Mouse (Mus musculus) urinary bladder, postnatal 10 days (tissue): ENCODE measurements around the gene Schip1.

ENCODE experiments used
- DNase-seq: peaks from one replicate; pipeline ENCODE4 v3.0.0; 2022; ENCODE audit warnings: low spot score

Schip1 gene

DNA sequence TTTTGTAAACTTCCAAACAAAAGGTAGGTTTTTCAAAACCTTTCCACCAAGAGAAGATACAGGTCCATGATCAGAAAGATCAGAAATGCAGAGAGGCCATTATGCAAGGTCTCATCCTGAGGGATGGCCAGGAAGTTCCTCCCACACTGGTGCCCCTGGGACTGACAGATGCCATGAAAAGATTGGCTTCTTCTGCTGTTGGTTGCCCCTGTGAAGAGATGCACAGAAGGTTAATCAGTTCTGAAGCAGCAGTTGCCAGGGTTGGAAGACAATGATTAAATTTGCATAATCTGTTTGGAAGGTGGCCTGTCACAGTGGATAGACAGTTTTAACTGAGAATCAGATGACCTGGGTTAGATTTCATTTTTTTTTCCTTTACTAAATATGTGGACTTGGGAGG is 319.1 kb downstream of the Schip1 start:
- DNase-seq, result no peak

DNA sequence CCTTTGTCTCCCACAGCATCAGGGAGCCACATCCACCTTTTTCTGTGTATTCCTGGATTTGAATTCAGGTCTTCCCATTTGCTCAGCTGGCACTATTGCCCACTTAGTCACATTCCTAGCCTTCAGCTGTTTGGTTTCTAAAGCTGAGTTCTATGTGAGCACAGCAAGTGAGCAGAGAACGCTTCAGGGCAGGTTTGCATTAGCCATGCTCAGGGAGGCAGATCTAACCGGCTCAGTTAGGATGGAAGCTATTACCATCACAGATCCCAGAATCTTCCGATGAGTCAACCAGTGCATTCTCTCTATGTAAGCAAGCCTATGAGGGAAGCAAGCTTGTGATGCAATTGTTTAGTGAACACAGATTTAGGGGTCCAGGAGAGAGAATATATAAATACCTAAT is 320.9 kb downstream of the Schip1 start:
- DNase-seq, result no peak

DNA sequence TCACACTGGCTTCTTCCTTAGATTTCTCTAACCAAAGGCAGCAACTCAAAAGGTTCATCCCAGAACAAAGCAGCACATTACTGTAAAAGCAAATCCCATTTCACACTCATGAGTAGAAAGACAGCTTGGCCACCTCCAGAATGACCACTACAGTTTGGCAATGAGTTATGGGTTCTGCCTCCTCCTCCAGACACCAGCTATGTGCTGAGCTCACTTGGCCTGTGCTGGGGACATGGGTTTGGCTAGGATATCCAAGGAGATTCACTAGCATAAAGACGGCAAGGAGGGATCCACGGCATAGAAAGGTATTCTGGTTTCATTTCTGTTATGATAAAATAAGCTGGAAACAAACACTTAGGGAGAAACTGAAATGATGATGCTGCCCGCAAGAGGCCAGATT is 323.4 kb downstream of the Schip1 start:
- DNase-seq, result no peak

DNA sequence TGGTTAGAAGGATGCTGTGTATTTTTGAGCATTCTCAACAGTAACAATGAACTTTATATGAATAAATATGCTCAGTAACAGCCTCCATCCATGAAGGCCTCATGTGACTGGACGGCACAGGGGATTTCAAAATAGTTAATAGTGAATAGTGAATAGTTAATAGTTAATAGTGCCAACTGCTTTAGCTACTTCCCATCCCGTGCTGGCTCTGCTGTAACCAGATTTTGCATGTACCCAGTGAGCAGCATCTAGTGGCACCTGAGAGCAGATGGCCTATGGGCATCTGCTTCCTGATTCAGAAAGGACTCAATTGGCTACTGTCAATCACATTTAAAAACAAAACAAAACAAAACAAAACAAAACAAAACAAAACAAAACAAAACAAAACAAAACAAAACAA is 329.0 kb downstream of the Schip1 start:
- DNase-seq, result no peak

DNA sequence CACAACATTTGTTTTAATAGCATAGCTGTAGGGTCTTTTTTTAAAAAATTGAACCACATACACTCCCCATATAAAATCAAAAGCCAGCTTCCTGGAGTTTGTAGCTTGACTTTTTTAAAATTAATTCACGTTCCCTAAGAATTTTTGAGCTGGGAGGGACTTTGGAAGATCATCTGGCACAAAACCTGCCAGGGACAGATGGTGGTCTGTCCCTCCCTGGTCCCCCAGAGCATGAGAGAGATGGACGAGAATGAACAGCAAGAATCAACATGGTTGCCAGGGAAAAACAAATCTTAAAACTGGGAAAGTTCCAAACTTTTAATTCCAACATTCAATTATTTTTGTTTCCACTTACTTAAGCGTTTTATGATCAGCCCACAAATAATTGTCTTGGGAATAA is 334.1 kb downstream of the Schip1 start:
- no peak for DNase-seq

DNA sequence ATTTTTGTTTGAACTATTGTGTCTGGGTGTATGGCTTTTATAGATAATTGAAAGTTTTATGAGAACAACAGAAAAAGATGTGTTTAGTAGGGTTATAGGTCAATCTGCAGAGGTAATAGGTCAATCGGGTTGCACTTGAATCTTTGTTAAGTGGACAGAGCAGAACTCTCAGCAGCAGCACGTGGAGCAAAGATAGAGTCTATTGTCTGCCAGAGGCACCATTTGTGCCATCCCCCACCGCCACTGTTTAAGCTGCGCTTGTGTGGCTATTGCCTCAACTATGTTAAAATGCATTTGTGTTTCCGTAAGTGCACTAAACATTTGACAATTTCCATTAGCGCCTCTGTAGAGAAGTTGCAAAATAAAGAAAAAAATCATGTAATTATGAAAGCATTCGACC is 335.5 kb downstream of the Schip1 start:
- no peak for DNase-seq

DNA sequence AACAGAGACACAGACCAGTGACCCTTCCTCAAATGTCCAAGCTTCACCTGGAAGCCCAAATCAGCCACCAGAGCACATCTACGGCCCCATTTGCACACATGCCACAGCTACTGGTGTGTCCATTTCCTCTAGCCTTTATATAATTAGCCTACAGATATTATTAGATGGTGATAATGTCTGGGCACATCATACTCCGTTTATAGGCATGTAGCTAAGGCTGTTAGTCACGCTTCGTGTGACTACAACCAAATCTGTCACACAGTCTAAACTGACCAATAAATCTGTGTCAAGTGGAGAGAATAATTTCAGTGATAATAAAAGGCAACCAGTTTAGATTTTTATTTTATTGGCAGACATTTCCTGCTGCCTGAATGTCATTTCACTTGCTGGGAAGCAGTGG is 338.7 kb downstream of the Schip1 start:
- DNase-seq, result no peak

DNA sequence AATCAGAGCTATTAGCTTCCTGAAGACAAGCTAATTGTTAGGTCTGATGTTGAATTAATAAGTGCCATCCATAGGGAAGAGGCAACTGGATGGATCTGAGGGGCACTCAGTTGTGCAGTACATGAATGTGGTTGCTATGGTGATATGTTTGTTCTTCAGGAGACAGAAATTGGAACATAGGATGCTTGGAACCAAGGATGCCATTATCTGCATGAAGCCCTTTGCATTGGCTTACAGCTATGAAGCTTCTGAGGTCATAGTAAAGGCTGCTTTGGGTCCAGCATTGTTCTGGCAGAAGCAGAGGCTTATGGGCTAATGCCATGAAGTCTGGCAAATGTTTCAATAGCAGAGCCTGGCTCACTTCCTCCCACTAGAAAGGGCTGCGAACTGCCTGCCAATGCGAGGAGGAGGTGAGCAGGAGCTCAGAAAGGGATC is 339.2 kb downstream of the Schip1 start:
- DNase-seq, result no peak

DNA sequence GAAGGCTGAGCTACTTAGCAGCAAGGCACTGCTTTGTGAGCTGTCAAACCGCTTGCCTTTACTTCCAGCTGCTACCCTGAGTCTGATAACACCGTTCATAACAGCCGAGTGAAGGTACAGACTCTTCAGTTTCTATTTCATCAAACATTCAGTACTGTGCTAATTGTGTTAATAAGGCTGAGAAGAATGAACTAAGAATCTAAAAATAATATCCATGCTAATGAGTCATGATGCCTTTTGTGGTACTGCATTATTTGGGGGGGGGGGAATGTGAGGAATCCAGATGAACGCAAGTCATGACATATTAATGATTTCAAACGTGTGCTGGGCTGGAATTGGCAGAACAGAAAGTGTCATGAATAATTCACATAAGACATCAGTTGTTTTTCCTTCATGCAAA is 341.1 kb downstream of the Schip1 start:
- DNase-seq, result no peak

DNA sequence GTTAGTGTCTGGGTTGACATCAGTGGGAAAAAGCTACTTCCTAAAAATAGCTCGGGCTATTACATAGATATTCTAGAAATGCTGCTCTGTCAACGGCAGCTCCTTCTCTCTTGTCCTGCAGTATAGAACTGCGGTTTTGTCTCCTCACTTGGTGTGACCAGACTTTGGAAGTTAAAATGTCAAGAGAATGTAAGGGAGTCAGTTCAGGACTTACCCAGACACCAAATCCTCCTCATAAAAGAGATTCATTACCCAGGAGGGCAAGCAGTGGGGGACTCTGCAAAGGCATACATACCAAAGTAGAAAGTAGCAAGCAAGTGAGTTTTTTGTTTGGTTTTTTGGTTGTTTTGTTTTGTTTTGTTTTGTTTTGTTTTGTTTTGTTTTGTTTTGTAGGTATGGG is 347.7 kb downstream of the Schip1 start:
- DNase-seq, result no peak

DNA sequence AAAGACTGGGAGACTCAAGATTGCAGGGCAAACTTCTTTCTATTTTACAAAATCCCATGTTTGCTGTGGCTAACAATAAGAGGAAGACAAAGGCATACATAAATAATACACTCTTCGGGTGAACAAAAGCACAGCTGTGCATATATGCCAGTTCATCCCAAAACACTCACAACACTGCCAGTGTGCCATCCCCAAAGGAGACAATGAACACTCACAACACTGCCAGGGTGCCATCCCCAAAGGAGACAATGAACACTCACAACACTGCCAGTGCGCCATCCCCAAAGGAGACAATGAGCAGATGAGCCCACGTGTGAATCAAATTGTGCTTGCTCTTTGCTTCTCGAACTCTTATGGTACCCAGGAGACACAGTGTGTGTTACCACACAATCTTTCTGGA is 355.2 kb downstream of the Schip1 start:
- DNase-seq, result no peak

DNA sequence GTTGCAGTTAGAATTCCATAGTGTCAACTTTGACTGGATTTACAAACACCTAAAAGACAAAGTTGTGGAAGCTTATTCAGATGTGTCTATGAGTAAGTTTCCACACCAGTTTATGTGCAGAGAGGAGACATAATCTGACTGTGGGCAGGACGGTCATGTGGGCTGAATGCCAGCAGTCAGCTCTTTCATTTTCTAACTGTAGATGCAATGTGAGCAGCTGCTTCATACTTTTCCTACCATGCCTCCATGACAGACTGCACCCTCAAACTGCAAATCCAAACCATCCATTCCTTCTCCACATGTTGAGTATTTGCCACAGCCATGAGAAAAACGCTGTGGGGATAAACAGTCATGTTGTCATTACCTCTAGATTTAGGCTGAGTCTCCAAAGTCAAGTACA is 356.3 kb downstream of the Schip1 start:
- no peak for DNase-seq

DNA sequence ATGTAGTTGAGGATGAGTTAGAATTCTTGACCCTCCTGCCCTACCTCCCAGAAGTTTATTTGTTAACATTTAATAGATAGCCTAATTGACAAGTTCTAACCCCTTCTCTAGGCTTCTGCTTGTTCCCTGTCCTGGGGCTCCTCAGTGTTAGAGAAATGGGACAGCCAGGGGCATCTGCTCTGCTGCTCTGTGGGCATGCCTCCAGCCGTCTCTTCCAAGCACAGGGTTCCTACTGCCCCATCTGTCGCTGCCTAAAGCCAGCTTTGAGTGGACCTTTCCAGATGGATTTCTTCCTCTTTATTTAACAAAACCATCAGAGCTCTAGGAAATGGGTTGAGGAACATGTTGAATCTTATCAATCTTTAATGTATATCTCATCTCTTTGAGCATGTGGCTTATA is 357.2 kb downstream of the Schip1 start:
- no peak for DNase-seq

DNA sequence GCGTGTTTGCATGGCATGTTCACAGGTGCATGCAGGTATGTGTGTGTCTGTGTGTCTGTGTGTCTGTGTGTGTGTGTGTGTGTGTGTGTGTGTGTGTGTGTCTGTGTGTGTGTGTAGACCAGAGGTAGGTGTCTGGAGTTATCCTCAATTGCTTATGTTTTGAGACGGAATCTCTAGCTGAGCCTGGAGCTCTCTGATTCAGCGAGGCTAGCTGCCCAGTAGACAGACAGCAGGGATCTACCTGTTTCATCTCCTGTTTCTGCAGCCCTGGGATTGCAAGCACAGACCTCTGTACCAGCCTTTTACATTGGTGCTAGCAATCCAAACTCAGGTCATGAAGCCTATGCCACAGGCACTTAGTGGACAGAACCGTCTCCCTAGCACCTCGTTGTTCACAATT is 363.5 kb downstream of the Schip1 start:
- no peak for DNase-seq

DNA sequence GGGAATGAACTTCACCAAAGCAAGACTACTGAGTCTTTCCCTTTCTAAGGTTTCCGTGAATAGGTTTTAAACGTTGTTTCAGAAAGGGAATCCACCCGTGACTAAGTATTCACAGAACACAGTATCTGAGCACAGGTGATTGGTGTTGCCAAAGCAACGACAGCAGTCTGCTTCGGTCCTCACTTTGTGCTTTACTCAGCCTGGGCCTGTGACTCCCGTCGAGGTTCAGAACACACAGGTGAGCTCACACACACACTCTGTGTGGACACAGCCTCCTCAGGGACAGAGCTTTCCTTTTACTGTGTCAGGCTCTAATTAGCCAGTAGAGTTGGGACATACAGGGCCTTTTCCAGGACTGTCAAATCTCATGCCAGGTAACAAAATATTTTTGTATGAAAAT is 369.8 kb downstream of the Schip1 start:
- DNase-seq, result no peak

DNA sequence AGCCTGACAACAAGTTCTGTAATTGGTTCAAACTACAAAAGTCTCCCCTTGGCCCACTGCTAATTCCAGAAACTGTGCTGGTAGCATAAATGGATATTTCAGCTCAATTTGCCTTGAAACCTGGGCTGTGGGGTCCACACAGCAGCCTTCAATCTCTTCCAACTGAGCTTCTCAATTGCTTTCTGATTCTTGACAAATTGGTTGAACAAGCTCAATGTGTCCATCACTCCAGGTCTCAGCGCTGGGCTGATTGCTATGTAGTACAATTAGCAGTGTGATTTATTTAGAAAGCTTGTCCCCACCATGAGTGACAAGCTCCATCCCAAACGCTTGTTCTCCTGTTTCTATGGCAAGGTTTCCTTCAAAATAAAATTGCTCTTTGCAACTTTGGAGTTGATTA is 370.3 kb downstream of the Schip1 start:
- DNase-seq, result no peak

DNA sequence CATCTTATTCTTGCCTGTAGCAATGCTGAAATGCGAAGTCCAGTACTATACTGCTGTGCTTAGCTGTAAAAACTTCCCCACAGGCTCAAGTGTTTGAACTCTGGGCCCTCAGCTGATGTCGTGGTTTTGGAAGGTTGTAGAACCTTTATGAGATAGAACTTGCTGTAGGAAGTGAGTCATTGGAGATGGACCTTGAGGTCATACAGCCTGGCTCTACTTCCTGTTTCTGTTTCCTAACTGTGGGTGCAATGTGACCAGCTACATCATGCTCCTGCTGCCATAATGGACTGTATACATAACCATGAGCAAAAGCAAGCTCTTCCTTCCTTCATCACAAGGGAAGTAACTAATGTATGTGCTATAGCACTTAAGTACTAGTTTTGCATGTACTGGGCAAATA is 383.9 kb downstream of the Schip1 start:
- DNase-seq, result no peak

DNA sequence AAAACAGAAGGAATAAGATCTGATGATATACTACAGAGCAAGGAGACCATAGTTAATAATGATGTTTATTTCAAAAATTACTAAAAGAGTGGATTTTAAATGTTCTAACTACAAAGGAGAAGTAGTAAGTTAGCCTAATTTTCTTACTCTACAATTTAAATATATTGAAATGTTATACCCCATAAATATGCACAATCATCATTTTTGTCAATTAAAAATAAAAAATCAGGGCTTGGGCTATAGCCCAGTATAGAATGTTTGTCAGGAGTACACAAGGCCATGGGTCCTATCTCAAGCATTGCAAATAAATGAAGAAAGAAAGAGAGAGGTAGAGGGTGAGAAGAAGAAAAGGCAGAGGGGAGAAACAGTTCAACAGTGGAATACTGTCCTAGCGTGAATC is 387.0 kb downstream of the Schip1 start:
- no peak for DNase-seq

DNA sequence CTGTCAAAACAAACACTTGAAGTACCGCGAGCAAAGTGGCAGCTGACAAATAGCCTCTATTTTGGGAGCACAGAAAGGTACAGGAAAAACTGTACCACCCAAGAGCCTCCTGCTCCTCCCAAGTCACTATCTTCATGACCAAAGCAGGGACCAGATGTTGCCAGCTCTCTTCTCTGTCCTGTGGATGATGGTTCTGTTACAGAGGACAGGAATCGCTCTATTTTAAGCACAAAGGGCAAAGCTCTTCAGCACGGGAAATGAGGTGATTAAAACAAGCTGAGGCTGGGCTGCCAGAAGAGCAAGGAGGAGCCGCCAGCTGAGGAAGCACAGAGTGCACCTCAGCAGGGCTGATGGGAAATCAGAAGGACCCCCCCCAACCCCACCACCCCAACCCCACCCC is 388.7 kb downstream of the Schip1 start:
- no peak for DNase-seq

DNA sequence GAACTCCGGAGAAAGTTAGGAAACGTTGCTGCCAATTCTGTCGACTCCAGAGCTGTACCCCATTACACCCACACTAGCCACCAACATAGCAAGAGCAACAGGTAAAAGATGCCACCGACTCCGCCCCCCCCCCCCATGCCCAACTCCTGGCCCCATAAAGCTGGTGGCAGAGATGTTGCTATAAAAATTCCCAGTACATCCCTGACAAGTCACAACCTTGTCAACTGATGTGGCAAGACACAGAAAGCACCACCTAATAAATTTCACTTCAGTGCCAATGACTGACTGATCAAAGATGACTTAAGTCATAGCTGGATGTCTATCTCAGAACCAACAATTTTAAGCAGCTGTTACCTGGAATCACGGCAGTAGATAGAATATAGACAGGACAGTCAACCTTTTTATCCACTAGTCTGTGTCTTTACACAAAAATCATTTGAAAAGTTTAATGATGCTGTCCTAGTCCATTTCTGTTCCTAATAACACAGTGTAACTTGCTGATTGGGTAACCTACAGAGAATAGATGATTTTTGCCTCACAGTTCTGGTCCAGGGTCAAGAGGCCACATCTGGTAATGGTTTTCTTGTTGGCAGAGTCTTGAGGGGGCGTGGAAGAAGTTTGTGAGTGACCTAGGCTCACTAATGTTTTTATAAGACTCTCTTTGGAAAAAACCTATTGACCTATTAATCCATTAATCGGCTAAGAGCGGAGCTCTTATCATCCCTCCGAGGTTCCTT is 389.3 kb downstream of the Schip1 start:
- no peak for DNase-seq

DNA sequence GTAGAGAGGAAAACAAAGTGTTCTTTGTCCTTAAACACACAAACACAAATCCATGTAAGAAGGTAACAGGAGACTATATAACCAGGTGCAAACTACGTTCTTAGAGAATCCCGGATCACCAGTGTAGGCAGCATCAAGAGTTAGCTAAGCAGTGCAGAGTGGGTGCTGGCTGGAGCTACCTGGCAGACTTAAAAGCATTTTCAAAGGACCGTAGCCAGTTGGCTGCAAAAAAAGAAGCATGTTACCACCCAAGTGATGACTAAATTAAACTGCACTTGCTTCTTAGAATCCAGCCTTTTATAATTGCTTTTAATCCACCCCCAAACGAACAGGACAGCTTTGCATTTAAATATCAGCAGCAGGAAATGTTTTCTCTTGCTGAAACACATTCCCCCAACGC is 402.0 kb downstream of the Schip1 start:
- no peak for DNase-seq

DNA sequence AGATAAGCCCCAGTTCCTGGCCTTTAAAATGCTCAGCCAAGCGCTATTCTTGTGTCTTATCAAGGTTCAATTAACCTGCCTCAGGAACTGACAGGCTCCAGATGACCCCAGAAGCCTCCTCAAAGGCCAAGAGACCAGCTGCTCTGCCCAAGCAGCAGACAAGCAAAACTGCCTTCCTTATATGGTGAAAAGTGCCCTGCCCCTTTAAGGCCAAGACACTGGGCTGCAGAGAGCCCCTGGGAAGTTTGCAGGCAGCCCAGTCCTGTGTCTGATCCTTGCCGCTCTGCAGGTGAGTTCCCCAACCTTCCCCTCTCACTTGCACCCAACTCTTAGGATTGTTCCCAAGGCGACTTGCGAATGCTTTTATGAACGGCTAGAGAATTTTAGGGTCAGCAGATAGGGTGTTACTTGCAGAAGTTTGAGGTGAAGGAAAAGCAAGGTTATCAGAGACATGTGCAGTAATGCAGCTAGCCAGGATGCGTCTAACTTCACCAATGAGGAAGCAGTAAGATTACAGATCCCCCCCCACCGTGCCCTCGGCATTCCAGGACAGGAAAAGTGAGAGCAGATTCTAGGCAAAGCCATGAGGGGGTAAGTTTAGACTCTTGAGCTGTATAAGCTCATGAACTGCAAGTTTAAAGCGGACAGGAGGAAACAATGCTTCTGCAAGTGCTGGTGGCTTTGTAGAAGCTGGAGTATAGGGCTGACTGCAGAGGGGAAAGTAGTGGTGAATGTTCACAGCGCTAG is 403.5 kb downstream of the Schip1 start:
- DNase-seq, result no peak

DNA sequence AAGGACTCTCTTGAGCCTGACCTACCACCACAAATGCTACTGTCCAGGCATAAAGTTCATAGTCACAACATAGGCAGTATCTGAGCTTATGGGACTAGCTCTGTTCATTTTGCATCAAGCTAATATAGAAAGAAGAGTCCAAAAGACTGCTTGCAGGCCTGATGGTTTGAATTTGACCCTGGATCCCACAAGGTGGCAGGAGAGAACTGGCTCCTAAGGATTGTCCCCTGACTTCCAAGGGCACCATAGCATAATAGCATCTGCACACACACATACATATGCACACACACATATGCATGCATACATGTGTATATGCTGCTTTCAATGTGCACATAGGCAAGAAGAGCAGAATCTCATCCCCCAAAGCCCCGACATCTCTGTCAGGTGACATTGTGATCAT is 405.0 kb downstream of the Schip1 start:
- no peak for DNase-seq

DNA sequence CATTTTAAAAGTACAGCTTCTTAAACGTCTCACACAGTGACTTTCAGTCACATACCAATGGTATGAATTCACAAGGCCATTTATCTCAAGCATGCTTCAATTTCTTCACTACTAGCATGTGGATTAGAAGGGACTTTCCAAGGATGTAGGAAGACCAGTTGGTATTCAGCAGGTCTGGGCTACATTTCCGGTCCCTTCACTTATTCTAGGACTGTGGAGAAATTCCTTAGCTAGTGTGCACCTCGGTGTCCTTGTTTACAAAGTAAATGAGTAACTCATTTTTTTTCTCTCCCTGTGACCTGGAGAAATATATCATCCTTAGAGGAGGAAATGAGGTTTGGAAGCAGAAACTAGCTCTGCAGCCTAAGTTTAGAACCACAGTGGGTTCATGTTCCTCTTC is 405.5 kb downstream of the Schip1 start:
- DNase-seq, result no peak
